Mouse (Mus musculus) right cerebral cortex, postnatal 14 days (tissue): Measurements from ENCODE around the gene Ccl28.
"Not testable (repeated sequence)": the region's sequence is repeated elsewhere in the genome, so short reads cannot be mapped to it uniquely, and the experiment has no call there.

Source experiments
- DNase-seq: peaks from one replicate; pipeline ENCODE4 v3.0.0; 2022

Gene Ccl28

GRCm38 (mm10) chr13:119649699-119650046 is 26.1 kb downstream of the Ccl28 start:
- DNase-seq, result no peak

- DNase-seq, result no peak
These were observed 31.1 kb downstream of the Ccl28 start for GRCm38 (mm10) chr13:119654734-119655133.

GRCm38 (mm10) chr13:119656246-119656645 is 32.6 kb downstream of the Ccl28 start:
- no peak for DNase-seq

- DNase-seq, result no peak
These were observed 33.3 kb downstream of the Ccl28 start for GRCm38 (mm10) chr13:119656846-119657416.

- DNase-seq, result peak; percentile 44
These were observed 37.8 kb downstream of the Ccl28 start for GRCm38 (mm10) chr13:119661420-119661819.

DNA sequence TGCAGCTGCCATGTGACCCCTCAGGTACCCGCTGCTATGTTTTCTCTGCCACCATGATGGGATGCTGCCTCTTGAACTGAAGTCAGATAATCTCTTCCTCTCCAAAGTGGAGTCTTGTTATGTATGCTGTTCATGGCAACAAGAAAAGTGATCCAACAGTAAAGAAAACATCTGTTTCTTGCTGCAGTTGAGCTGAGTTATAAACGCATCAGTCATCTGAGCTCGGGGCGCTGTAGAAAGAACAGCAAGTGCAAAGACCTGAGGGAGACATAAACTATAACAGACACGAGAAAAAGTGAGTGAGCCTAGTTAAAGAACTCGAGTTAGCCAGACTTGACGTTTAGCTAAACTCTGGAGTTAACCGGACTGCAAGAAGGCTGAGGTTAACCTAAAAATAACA is 55.2 kb downstream of the Ccl28 start:
- DNase-seq, result no peak

- no peak for DNase-seq
These were observed 56.1 kb downstream of the Ccl28 start for GRCm38 (mm10) chr13:119679721-119680120.

DNA sequence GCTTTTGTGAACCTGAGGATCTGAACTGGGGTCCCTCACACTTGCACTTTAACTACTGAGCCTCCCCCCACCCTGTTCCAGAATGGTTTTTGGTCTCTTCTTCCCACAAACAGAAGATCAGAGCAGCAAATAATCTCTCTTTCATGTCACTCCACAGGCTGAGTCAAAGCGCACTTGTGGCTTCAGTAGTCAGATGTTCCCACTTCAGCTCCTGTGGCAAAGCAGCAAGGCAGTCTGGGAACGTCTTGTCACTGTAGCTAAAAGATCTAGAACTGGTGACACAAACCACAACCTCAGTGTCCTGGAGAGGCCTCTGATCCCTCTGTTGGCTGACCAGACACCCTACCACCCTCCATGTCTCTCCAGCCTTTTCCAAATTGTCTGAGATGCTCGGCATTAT is 57.5 kb downstream of the Ccl28 start:
- DNase-seq, result no peak

- no peak for DNase-seq
These were observed 61.0 kb downstream of the Ccl28 start for GRCm38 (mm10) chr13:119684416-119685177.

GRCm38 (mm10) chr13:119689709-119690038 is 66.1 kb downstream of the Ccl28 start:
- no peak for DNase-seq

DNA sequence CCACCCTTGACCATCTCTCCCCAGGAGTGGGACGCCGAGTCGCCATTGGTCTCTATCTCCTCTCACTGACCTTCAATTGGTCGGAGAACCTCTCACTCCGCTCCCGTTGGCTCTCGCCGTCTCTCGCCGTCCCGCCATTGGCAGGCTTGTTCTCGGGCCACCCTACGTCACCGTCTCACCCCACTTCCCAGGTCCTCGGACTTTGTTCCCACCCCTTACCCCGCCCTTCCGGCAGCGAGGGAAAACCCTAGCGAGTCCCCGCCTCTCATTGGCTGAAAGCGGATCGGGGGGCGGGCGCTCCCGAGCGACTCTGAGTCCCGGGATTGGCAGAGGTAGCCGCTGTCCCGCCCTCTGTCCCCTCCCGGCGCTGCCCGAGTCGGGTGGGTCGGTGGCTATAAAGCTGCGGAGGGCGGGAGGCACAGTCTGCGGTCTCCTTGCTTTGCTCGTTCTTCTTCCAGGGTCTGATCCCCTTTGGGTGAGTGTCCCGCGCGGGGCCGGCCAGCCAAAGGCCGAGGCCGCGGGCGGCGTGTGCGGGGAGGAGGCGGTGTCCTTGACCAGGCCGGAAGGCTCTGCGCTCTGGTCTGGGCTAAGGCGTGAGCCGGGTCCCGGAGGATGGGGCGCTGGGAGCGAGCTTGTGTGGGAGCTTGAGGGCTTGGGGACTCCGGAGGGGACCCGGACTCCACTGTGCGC is 66.6 kb downstream of the Ccl28 start, which contains the start of gene Hmgcs1:
Gene Hmgcs1 (plus strand): TSS at position 341 of the 690 bp plus-strand sequence.
- DNase-seq, result peak; percentile 97

- no peak for DNase-seq
These were observed 67.4 kb downstream of the Ccl28 start for GRCm38 (mm10) chr13:119690876-119691620.

- DNase-seq, result not testable (repeated sequence)
These were observed 68.3 kb downstream of the Ccl28 start for GRCm38 (mm10) chr13:119691958-119692357.

- no peak for DNase-seq
These were observed 72.1 kb downstream of the Ccl28 start for GRCm38 (mm10) chr13:119695676-119696075.

- DNase-seq, result no peak
These were observed 72.9 kb downstream of the Ccl28 start for GRCm38 (mm10) chr13:119696496-119696895.

DNA sequence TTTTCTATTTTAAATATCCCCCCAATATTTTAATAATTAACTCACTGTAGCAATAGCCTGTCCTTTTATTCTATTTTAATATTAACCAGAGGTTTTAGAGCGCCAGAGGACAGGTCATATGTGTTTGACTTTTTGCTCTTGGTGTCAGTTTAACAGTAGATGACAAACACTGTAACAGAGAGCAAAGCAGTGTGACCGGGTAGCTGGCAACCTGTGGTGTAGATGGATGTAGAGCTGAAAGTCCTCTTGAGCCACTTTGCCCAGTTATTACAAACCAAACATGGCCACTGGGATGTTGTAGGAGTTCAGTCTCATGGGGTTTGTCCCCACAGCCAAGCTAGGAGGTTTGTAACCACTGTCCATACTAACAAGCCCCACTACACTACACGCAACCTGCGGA is 74.8 kb downstream of the Ccl28 start:
- no peak for DNase-seq
